Mouse (Mus musculus) C2C12 (cell line): ENCODE results near the gene Jsrp1. TPM values are rescaled to one million over a fixed set of nuclear protein-coding genes. Genes with fewer than 3 reads are reported as not detected.

Experiments used
- H3K27me3 ChIP-seq: one replicate; pipeline ENCODE4 v1.6.1; 2011; ENCODE audit not compliant: control insufficient read depth, insufficient read depth, insufficient read length
- H3K36me3 ChIP-seq: one replicate; pipeline ENCODE4 v1.6.1; 2011; ENCODE audit not compliant: control insufficient read depth, insufficient read depth
- H3K4me3 ChIP-seq: one replicate; pipeline ENCODE4 v1.5.1; 2011; ENCODE audit warnings: mild to moderate bottlenecking, control low read depth; ENCODE audit not compliant: poor library complexity, insufficient read depth, severe bottlenecking
- H3K79me2 ChIP-seq: one replicate; pipeline ENCODE4 v1.6.1; 2011; ENCODE audit not compliant: control insufficient read depth, insufficient read depth
- H3K79me3 ChIP-seq: one replicate; pipeline ENCODE4 v1.6.1; 2011; ENCODE audit warnings: low read depth, control low read depth
- H3ac ChIP-seq: one replicate; pipeline ENCODE3; 2011; ENCODE audit warnings: low read depth; ENCODE audit not compliant: control insufficient read depth, insufficient read length
- CEBPB ChIP-seq: IDR thresholded peaks from one replicate; pipeline ENCODE4 v1.6.1; 2011; ENCODE audit warnings: low read depth, mild to moderate bottlenecking, control low read depth, moderate library complexity
- CTCF ChIP-seq: IDR thresholded peaks from one replicate; pipeline ENCODE4 v1.5.1; 2011; ENCODE audit not compliant: control insufficient read depth, insufficient read depth, insufficient read length
- FOSL1 ChIP-seq: IDR thresholded peaks from one replicate; pipeline ENCODE4 v1.8.0; 2011; ENCODE audit warnings: mild to moderate bottlenecking, low read length; ENCODE audit not compliant: poor library complexity, insufficient read depth, severe bottlenecking
- MAX ChIP-seq: IDR thresholded peaks from one replicate; pipeline ENCODE4 v1.6.1; 2011; ENCODE audit warnings: mild to moderate bottlenecking, control low read depth
- MYOD1 ChIP-seq: IDR thresholded peaks from one replicate; pipeline ENCODE4 v1.6.1; 2011; ENCODE audit warnings: low read depth; ENCODE audit not compliant: control insufficient read depth, insufficient read length
- MYOG ChIP-seq: IDR thresholded peaks from one replicate; pipeline ENCODE4 v1.6.1; 2011; ENCODE audit not compliant: control insufficient read depth, insufficient read length; ENCODE audit errors: extremely low read depth
- USF1 ChIP-seq: IDR thresholded peaks from one replicate; pipeline ENCODE4 v1.6.1; 2011; ENCODE audit warnings: low read depth, mild to moderate bottlenecking, control low read depth, moderate library complexity
- polyA plus RNA-seq: library from polyadenylated mRNA; unstranded; fragments of >200 nt; fragmentation: generic; extraction: Trizol; gene quantifications from one replicate; pipeline ENCODE4 v1.2.1, GENCODE M21; 2012; ENCODE audit warnings: missing spikeins

Gene Jsrp1
- polyA plus RNA-seq, 1 experiment, result 29.2 TPM

DNA sequence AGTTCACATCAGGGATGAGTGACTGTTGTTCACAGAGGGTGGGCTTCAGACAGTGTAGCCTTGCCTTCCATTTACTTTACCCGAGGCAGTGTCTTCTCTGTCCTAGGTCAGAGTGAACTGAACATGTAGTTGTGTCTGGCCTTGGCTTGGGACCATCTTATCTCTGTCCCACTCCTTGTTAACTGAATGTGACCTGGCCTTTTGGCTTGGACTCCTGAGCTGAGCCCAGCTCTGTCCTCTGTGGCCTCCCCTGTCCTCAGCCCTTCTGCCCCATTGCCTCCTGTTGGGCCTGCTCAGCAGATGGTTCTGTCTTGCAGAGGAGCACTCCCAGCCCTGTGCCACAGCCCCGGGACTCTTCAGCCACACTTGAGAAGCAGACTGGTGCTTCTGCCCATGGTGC lies 25.8 kb downstream of the Jsrp1 start:
- H3K79me2 ChIP-seq, result no peaks in the 10 kb centered on the region
- no peak overlapping the region for H3K4me3 ChIP-seq
- H3K79me3 ChIP-seq, result no peaks in the 10 kb centered on the region
- H3K36me3 ChIP-seq, result peaks cover 81% of the 10 kb centered on the region
- no peaks in the 10 kb centered on the region for H3K27me3 ChIP-seq
- no peak for TF ChIP-seq CEBPB
- TF ChIP-seq USF1, result no peak
- TF ChIP-seq MYOD1, result no peak
- H3ac ChIP-seq, result no peak overlapping the region

DNA sequence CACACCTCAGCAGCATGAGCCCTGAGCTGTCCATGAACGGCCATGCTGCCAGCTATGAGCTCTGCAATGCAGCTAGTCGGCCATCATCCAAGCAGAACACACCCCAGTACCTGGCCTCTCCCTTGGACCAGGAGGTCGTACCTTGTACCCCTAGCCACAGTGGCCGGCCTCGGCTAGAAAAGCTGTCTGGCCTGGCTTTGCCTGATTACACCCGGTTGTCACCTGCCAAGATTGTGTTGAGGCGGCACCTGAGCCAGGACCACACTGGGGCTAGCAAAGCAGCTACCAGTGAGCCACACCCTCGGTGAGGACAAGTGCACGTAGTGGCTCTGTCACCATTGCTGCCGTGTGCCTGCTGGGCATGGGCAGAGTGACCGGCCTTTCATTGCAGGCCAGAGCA lies 27.3 kb downstream of the Jsrp1 start:
- H3K36me3 ChIP-seq, result peaks cover 89% of the 10 kb centered on the region
- H3ac ChIP-seq, result no peak overlapping the region
- H3K79me2 ChIP-seq, result no peaks in the 10 kb centered on the region
- no peak overlapping the region for H3K4me3 ChIP-seq
- no peaks in the 10 kb centered on the region for H3K79me3 ChIP-seq
- TF ChIP-seq CEBPB, result no peak
- TF ChIP-seq FOSL1, result no peak
- TF ChIP-seq MYOG, result no peak
- no peak for TF ChIP-seq MAX
- TF ChIP-seq USF1, result no peak
- no peak for TF ChIP-seq CTCF
- TF ChIP-seq MYOD1, result no peak
- H3K27me3 ChIP-seq, result no peaks in the 10 kb centered on the region

DNA sequence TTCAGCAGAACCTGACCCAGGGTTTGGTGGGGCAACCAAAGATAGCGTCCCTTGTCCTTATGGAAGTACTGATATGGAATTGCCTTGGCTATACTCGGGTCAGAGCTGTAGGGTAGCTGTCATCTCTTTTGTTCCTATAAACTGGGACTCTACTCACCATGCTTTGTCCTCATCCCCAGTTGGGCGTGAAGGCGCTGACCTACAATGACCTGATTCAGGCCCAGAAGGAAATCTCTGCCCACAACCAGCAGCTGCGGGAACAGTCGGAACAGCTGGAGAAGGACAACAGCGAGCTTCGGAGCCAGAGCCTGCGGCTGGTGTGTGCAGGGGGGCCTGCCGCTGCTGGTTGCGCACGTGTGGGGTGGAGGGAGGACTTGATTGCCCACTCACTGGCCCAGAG lies 28.4 kb downstream of the Jsrp1 start:
- H3K4me3 ChIP-seq, result no peak overlapping the region
- H3K79me3 ChIP-seq, result no peaks in the 10 kb centered on the region
- TF ChIP-seq CEBPB, result no peak
- no peak for TF ChIP-seq MAX
- TF ChIP-seq MYOD1, result no peak
- no peak for TF ChIP-seq USF1
- no peak for TF ChIP-seq CTCF
- H3K79me2 ChIP-seq, result no peaks in the 10 kb centered on the region
- H3K27me3 ChIP-seq, result no peaks in the 10 kb centered on the region
- peaks cover 88% of the 10 kb centered on the region for H3K36me3 ChIP-seq
- no peak overlapping the region for H3ac ChIP-seq

DNA sequence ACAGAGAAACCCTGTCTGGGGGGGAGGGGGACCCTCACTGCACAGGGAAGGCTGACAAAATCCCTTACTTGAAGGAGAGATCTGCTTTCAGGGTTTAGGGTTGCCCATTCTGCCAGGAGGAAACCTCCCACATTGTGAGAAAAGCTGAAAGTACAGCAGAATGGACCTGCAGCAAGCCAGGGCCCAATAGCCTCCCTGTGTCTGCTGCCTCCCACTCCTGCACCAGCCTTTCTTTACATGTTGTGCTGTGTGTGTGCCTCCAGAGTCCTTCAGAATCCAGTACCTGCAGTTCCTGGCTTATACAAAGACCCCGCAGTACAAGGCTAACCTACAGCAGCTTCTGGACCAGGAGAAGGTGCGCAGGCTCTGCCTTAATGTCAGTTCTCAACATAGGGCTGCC lies 29.0 kb downstream of the Jsrp1 start:
- Histone ChIP-seq H3K27me3 (no peaks in the 10 kb centered on the region), H3K4me3 (no peak overlapping the region), H3ac (no peak overlapping the region), H3K79me2 (no peaks in the 10 kb centered on the region), H3K36me3 (peaks cover 94% of the 10 kb centered on the region), H3K79me3 (no peaks in the 10 kb centered on the region)
- TF ChIP-seq MYOG, result no peak
- TF ChIP-seq FOSL1, result no peak
- no peak for TF ChIP-seq USF1
- no peak for TF ChIP-seq MAX
- no peak for TF ChIP-seq MYOD1
- TF ChIP-seq CEBPB, result no peak
- TF ChIP-seq CTCF, result no peak

DNA sequence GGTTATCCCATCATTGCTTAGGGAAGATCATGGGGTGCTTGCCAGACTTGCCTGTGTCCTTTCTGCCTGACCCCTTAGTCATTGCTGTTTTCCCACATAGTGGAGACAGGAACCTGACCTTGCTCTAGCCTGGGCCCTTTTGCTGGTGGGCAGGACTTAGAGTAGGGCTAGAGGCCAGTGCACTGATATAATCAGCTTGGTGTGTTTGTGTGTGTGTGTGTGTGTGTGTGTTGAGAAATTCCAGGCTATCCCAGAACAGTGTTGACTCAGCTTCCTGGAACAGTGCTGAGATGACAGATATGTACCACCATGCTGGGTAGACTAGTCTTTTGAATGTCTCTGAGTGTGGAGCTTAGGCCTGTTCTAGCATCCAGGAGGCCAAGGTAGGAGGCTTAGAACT lies 33.7 kb downstream of the Jsrp1 start:
- Histone ChIP-seq H3K79me3 (peaks cover 10% of the 10 kb centered on the region), H3K36me3 (peaks cover 96% of the 10 kb centered on the region), H3K27me3 (no peaks in the 10 kb centered on the region), H3ac (no peak overlapping the region), H3K79me2 (peaks cover 26% of the 10 kb centered on the region), H3K4me3 (no peak overlapping the region)
- TF ChIP-seq MAX, result no peak
- no peak for TF ChIP-seq FOSL1
- no peak for TF ChIP-seq USF1
- TF ChIP-seq MYOD1, result no peak
- no peak for TF ChIP-seq MYOG
- no peak for TF ChIP-seq CTCF
- TF ChIP-seq CEBPB, result no peak

DNA sequence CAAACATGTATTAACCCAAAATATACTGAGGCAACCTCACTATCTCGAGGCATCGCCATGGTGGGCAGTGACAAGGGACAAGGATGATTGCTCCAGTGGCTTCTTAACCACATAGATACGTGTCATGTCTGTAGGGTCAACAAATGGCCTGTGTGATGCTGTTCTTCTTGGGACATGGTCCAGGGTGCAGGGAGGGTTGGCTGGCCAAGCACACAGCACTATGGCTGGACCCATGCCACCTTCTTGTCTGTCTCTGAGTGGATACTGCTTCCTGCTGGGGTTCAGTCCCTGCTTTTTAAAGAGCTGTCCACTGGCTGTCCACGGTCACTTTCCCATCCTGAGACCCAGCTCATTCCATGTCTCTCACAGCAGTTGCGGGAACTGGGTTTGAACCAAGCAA lies 36.2 kb downstream of the Jsrp1 start:
- peaks cover 27% of the 10 kb centered on the region for H3K79me2 ChIP-seq
- H3K36me3 ChIP-seq, result peaks cover 99% of the 10 kb centered on the region
- H3K79me3 ChIP-seq, result peaks cover 10% of the 10 kb centered on the region
- no peak overlapping the region for H3K4me3 ChIP-seq
- no peaks in the 10 kb centered on the region for H3K27me3 ChIP-seq
- no peak overlapping the region for H3ac ChIP-seq
- TF ChIP-seq CEBPB (no peak), MYOG (no peak), CTCF (no peak), MYOD1 (no peak), MAX (no peak), FOSL1 (no peak), USF1 (no peak)
